Mouse (Mus musculus) limb, embryonic 12.5 days (tissue): ENCODE data around the gene Rfx8. TPM values are rescaled to one million over a fixed set of nuclear protein-coding genes. Genes with fewer than 3 reads are reported as not detected.

ENCODE experiments used
- polyA plus RNA-seq: library from polyadenylated mRNA; unstranded; fragments of >200 nt; fragmentation: Nextera tagmentation; extraction: Ambion mirVana; gene quantifications from 2 replicates; pipeline ENCODE4 v1.2.1, GENCODE M21; 2016

The Rfx8 gene
- polyA plus RNA-seq, 1 experiment from 2014 or later = 1.7 TPM

Other genes with a start within 250 kb of the Rfx8 start
- gene Tbc1d8, start 242.2 kb downstream of the Rfx8 start, polyA plus RNA-seq = 8.9 and 10.9 TPM in 2 replicates
- gene Cnot11, start 186.0 kb downstream of the Rfx8 start, polyA plus RNA-seq = 31.9 and 35.5 TPM in 2 replicates
- gene Rnf149, start 143.6 kb downstream of the Rfx8 start, polyA plus RNA-seq = 36.4 and 39.4 TPM in 2 replicates
- 0.15 and 0.23 TPM in 2 replicates for gene Creg2, start 69.5 kb downstream of the Rfx8 start, polyA plus RNA-seq
- gene Gm3646, start 84.3 kb upstream of the Rfx8 start, polyA plus RNA-seq = not detected in 2 replicates
- gene Map4k4, start 179.9 kb upstream of the Rfx8 start, polyA plus RNA-seq = 62.1 and 62.6 TPM in 2 replicates